Mouse (Mus musculus) megakaryocyte progenitor cell, adult 5-6 weeks (primary cell): Measurements from ENCODE around the gene Ccdc85b. TPM values are rescaled to one million over a fixed set of nuclear protein-coding genes. Genes with fewer than 3 reads are reported as not detected.

Source experiments
- ATAC-seq: replicated peaks from 2 replicates; pipeline ENCODE4 v1.8.0; 2016; ENCODE audit warnings: mild to moderate bottlenecking, moderate TSS enrichment, inconsistent platforms; ENCODE audit not compliant: poor library complexity
- total RNA-seq, 2 experiments: library from RNA; stranded (forward) in 1 of 2; stranded (reverse) in 1 of 2; fragments of 157-497, 149-512 nt in 1 of 2; fragments of 200-1000 nt in 1 of 2; gene quantifications; 2 replicates each; pipeline versions ENCODE4 v1.2.3 to v1.2.4; 2015 to 2017

Ccdc85b gene
- total RNA-seq, 2 experiments from 2014 or later = 0.99 to 3.0 TPM

- ATAC-seq = no peak
Measured at GRCm38 (mm10) chr19:5426640-5427290, 30.9 kb downstream of the Ccdc85b start.

- ATAC-seq = no peak
Measured at GRCm38 (mm10) chr19:5425906-5426565, 31.7 kb downstream of the Ccdc85b start.

GRCm38 (mm10) chr19:5424782-5425741 is 32.6 kb downstream of the Ccdc85b start, which contains the start of the genes Drap1 and AI837181:
TSS of gene Drap1 (minus strand) at chr19:5424979.
TSS of gene AI837181 (plus strand) at chr19:5425144.
- ATAC-seq = peak; percentile 81

GRCm38 (mm10) chr19:5424092-5424781 is 33.5 kb downstream of the Ccdc85b start:
- peak; percentile 40 for ATAC-seq

DNA sequence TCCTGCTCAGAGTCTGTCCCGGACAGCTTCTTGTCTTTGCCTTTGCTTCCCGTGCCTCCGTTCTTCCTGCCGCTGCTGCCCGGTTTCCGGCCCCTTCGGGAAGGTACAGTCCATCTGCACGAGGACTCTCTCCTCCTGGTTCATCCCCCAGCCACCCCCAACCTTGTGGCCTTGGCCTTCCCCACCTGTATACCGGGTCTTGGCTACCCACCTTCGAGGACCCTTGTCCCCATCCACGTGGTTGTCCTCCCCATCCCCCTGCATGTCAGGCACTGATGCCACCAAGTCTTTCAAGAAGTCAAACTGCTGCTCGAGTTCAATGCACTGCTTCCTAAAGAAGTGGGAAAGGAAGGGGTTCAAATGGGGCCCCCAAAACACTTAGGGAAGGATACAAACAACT is 34.1 kb downstream of the Ccdc85b start:
- no peak for ATAC-seq

DNA sequence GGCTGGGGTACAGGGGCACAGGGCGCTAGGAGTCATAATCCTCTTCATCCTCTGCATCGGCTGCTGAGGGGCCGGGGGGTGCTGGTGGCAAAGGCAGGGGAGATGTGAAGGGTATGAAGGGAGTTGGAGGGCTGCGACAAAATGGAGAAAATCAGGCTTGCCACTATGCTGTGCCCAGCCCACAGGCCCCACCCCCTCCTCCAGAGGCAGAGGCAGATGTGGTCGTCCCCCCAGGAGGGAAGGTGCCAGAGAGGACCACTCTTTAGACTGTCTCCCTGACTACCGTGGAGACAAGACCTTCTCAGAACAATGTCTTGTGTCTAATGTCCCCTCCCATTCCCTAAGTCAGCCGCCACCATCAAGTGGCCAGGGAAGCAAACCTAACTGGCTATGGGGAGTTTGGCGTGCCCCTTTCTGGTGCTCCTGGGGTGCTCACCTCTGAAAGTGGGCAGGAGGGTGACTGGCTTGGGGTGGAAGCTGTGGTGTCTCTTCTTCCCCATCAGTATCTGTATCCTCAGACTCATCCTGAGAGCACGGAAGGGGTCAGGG is 34.7 kb downstream of the Ccdc85b start:
- no peak for ATAC-seq

- ATAC-seq = no peak
Measured at GRCm38 (mm10) chr19:5422267-5422666, 35.4 kb downstream of the Ccdc85b start.

DNA sequence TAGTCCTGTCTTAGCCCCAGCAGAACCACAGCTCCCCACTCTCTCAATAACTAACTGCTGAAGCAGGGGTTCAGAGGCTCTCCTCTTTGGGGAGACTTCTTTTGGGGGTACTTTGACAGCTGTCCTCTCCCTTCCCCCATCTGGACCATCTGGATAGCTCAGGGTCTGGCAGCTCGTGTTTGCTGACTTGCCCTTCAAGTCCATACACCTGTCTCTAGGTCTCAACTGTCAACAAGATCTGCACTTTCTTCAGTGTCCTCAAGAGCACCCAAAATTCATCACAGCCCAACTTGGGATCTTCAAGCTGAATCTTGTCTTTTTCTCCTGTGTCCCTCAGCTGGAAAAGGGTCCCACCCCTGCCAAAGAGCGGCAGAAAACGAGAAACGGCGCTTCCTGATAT is 35.9 kb downstream of the Ccdc85b start:
- no peak for ATAC-seq

GRCm38 (mm10) chr19:5420579-5420978 is 37.1 kb downstream of the Ccdc85b start:
- no peak for ATAC-seq

GRCm38 (mm10) chr19:5419630-5420029 is 38.1 kb downstream of the Ccdc85b start:
- no peak for ATAC-seq

DNA sequence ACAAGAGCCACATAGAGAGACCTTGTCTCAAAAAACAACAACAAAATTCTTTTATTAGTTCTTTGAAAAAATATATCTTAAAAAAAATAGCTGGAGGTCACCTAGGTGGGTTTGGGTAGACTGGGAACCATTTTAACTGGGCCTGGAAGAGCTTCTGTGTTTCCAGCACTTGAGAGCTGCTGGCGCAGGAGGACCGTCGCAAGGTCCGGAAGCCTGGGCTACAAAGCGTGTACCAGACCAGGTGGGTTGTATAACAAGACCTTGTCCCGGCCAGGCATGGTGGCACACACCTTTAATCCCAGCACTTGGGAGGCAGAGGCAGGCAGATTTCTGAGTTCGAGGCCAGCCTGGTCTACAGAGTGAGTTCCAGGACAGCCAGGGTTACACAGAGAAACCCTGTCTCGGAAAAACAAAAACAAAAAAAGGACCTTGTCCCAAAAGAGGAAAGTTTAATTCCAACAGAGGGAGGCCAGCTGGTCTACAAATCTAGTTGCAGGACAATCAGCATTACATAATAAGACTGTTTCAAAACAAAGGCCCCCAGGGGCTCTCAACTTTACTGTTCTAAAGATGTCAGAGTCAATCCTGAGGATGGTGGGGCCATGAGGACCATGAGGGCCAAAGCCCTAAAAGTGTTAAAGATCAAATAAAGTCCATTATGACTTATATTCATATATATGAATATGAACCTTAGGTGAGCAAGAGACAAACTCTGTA is 38.8 kb downstream of the Ccdc85b start:
- ATAC-seq = no peak

DNA sequence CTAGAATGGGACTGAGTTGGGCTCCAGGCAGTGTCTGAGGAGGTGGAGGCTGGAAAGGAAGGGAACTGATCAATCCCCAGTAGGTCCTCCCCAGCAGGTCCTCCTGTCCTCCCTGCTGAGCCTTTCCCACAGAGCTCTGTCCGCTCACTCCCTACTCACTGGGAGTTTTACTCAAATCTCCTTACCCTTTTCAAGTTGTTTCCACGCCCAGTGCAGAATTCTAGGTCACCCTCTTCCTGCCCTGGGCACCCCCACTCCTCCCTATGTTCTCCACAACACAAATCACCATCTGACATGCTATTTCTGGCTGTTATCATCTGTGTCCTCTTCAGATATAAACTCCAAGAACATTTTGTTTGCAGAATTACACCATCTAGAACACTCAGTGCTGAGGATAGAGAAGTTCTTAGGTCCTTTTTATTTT is 43.1 kb downstream of the Ccdc85b start:
- 0 out of 2 replicates have a peak, but pooled peaks have one; percentile 20 for ATAC-seq

GRCm38 (mm10) chr19:5413840-5414239 is 43.9 kb downstream of the Ccdc85b start:
- no peak for ATAC-seq

- no peak for ATAC-seq
Measured at GRCm38 (mm10) chr19:5411961-5412360, 45.7 kb downstream of the Ccdc85b start.

DNA sequence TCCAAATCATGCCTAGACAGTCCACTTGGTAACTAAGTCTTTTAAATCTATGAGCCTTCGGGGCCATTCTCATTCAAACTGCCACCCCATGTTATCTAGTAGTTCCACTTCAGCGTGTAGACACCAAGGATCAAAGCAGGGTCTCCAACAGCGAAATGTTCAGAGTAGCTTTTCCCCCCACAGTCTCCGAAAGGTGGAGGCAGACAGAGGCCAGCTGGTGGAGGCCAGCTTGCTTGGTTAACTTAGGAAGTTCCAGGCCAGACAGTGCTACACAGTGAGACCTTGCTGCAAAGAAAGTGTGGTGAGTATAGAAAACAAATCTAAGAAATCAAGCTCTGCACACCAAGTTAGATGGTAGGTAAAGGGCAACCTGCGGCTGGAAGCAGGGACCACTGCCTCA is 47.1 kb downstream of the Ccdc85b start:
- ATAC-seq = no peak

GRCm38 (mm10) chr19:5409068-5409467 is 48.6 kb downstream of the Ccdc85b start:
- ATAC-seq = no peak

DNA sequence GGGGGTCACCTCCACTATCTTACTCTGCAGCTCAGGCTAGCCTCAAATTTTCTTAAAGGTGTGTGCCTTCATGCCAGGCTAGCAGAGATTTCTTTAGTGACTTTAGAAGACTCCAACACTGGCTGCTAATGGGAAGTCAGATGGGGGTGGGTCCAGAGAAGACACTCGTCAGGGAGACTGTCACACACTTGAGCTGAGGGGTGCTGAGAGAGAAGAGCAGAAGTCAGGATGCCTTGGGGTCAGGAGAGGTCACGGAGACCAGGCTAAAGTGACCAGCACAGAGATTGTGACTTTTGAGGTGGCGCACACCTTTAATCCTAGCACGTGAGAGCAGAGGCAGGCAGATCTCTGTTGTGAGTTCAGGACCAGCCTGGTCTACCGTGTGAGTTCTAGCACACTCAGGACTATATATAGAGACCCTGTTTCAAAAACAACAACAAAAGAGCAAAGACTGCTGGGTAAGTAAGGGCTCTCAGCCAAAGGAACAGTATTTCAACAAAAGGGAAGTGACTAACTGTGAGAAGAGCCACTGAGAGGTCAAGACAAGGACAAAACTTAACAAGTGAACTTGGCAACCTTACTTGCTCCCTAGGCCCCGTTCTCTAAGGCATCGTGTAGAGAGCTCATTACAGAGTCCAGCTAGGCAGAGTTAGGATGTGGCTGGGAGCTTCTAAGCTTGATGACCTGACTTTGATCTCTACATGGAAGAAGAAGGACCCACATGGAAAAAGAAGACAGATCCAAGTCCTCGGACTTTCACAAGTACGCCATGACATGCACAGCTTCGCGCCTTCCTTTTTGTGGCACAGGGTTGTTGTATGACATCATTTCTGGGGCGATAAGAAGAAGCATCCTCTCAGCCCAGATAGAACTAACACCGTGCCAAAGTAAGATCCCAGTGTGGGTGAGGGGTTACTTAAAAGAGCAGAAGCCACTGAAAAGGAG is 49.4 kb downstream of the Ccdc85b start:
- ATAC-seq = no peak

DNA sequence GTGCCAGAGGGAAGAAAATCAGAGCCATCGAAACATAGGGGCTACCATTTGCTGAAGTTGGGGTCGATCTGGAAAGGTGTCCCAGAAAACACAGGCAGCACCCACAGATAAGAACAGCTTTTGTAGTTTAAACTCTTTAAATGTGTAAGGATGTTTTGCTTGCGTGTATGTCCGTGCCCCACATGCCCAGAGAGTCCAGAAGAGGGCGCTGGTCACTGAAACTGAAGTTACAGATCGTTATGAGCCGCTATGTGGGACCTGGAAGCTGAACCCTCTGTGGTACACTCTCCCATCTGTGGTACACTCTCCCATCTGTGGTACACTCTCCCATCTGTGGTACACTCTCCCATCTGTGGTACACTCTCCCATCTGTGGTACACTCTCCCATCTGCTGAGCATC is 50.6 kb downstream of the Ccdc85b start:
- ATAC-seq = peak; percentile 76
